Mouse (Mus musculus): Measurements from ENCODE around the gene Amz1.
A peak's percentile ranks its signal among the peaks of the same experiment; 100 is the strongest.

Amz1 gene

GRCm38 (mm10) chr5:140723822-140724221 lies at the start of gene Amz1:
Amz1 (plus strand) TSS chr5:140724127.
- DNase-seq, result no peak

GRCm38 (mm10) chr5:140675079-140675478 lies 48.8 kb upstream of the Amz1 start:
- DNase-seq, result no peak

- DNase-seq, result no peak
These were observed 48.3 kb upstream of the Amz1 start for GRCm38 (mm10) chr5:140675640-140676039.

GRCm38 (mm10) chr5:140677137-140677536 lies 46.8 kb upstream of the Amz1 start:
- no peak for DNase-seq

DNA sequence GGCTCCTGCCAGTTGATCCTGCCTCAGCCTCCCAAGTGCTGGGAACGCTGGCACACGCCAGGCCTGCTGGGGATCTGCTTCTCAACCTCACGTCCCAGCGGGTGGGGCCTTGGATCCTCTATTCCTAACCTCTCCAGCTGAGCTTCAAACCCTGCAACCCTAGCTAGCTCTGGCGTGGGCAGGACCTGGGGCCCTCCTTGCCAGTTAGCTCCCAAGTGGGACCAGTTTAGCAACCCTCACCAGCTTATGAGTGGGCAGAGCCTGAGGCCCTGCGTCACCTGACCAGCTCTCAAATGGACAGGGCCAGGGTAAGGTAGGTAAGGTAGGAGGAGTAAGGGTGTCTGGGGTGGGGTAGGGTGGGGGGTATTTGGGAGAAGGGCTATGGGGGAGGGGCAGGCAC lies 43.9 kb upstream of the Amz1 start:
- no peak for DNase-seq

- DNase-seq, result no peak
These were observed 43.0 kb upstream of the Amz1 start for GRCm38 (mm10) chr5:140680950-140681349.

GRCm38 (mm10) chr5:140682113-140682512 lies 41.8 kb upstream of the Amz1 start:
- DNase-seq, result no peak

- peak; percentile 37 for DNase-seq
These were observed 39.4 kb upstream of the Amz1 start for GRCm38 (mm10) chr5:140684343-140685148.

DNA sequence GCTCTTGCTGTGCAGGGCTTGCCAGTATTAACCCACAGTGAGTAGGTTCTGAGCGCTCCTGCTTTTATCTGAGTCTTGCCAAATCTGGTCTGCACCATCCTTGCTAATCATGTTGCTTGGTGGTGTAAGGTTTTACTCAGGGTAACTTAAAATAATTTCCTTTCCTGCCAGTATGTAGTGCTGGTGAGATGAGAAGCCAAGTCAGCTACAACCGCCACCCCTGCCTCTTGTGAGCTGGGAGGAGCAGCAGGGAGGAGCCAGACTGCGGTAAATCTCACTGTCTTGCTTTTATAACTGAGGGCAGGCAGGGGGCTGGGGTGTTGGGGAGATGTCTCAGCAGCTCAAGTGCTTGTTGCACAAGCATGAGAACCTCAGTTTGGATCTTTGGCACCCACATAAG lies 35.5 kb upstream of the Amz1 start:
- no peak for DNase-seq

GRCm38 (mm10) chr5:140695987-140696386 lies 27.9 kb upstream of the Amz1 start:
- DNase-seq, result no peak

GRCm38 (mm10) chr5:140699776-140700175 lies 24.2 kb upstream of the Amz1 start:
- DNase-seq, result peak; percentile 71

GRCm38 (mm10) chr5:140701661-140702060 lies 22.3 kb upstream of the Amz1 start:
- DNase-seq, result no peak

DNA sequence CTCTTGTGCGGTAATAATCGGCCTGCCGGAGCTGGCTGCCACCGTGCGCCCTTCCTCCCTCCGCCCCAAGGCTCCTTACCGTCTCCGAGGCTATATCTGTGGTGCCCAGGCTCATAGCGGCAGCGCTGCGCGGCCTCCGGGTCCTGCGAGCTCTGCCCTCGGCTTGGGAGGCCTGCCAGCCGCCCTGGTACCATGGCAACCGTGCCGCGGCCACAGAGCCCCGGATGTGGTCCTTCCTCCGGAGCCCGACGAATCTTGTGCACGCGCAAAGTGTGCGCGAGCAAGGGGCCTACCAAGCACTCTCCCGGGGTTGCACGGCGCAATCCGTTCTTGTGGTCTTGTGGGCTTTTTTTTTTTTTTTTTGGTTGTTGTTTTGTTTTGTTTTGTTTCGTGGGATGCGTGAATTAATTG lies 21.8 kb upstream of the Amz1 start, which contains the start of gene Iqce:
Gene Iqce (minus strand): TSS at position 276 of the 411 bp plus-strand sequence.
- DNase-seq, result peak; percentile 96

DNA sequence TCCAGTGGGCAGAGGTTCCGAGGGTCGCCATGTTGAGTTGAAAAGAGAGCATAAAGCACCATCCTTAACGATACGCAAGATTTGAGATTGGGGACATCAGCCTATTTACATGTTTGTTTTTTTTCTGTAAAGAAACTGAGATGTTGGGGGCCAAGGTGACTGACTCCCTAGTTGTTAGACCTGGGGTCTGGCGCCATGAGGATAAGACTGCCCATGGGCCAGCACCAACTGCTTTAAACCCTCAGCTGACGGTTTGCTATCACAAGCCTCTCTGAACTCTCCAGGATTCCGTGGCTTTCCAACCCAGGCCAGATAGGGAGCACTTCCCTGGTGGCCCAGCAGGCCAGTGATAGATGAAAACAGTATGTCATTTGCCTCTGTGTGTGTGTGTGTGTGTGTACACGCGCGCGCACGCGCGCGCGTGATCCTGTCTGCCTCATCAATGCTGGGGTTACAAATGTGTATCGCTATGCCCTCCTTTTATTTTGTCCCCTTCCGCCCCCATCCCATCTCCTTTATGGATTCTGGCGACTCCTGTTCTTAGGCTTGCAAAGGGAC lies 21.2 kb upstream of the Amz1 start:
- DNase-seq, result peak; percentile 15

GRCm38 (mm10) chr5:140703480-140704377 lies 20.2 kb upstream of the Amz1 start:
- DNase-seq, result peak; percentile 28

DNA sequence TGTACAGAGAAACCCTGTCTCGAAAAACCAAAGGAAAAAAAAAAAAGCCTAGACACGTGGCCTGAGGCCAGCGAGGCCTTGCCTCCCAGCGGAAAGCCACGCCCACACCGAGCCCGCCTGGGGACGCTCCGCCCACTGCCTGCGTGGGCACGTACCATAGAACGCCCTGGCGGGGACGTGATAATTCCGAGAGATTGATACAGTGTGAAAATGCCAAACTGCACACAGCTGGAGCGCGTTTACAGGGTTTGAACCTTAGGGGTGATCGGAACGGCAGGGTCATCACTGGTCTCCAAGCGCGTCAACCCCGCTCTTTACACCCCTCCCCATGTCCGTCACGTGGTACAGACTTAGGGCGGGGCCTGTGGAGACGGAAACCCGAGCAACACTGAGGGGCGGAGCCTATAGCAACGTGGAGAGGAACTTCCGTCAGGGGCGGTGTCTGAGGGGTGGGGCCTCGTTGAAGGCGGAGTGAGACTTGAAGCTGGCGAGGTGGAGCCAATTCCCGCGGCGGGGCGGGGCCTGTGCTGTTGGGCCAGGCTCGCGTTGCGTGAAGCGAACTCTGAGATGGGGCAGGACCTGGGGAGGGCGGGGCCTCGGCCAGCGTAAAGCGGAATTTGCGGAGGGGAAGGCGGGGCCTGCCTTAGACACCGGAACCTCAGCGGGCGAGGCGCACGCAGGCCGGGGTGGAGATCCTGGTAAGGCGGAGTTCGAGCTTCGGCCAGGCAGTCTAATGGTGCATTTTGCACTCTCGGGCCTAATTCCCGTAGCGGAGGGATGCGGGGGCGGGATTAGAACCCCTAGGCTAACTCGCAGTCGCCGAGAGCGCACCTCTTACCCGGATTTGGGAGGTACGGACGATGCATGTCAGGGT lies 19.3 kb upstream of the Amz1 start, which contains the start of gene Brat1:
Gene Brat1 (plus strand): TSS at position 634 of the 874 bp plus-strand sequence.
- DNase-seq, result peak; percentile 100

DNA sequence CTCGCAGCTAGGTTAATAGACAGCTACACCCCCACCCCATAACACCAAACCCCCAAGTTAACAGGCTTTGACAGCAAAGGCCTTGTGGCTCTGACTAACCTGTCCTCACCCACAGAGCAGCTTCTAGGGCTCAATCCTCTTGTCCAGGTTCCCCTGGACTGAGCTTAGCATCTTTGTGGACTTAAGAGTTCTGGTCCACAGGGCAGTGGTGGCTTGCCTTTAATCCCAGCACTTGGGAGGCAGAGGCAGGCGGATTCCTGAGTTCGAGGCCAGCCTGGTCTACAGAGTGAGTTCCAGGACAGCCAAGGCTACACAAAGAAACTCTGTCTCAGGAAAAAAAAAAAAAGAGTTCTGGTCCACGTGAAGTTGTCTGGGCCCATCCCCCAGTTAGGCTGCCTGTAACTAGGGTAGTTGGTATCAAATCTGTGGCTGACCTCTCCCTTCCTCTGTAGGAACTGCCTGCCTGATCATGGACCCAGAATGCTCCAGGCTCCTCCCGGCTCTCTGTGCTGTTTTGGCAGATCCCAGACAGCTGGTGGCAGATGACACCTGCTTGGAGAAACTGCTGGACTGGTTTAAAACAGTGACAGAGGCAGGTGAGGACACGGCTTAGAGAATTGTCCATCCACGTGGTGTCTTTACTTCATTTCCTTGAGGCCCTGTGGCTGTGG lies 18.3 kb upstream of the Amz1 start:
- DNase-seq, result peak; percentile 33

- no peak for DNase-seq
These were observed 13.6 kb upstream of the Amz1 start for GRCm38 (mm10) chr5:140710315-140710714.

DNA sequence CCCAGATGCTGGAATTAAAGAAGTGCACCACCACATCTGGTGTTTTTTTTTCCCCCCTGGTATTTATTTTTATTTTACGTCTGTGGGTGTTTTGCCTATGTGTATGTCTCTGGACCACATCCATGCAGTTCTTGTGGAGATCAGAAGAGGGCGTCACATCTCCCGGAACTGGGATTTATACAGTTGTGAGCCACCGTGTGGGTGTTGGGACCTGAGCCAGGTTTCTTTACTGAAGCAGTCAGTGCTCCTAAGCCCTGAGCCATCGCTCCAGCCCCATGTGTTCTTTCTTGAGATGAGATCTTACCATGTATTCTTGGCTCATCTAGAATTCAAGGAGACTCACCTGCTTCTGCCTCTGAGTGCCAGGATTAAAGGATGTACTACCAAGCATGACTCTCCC lies 12.9 kb upstream of the Amz1 start:
- no peak for DNase-seq

- no peak for DNase-seq
These were observed 3.2 kb upstream of the Amz1 start for GRCm38 (mm10) chr5:140720773-140721172.

- no peak for DNase-seq
These were observed 1.8 kb upstream of the Amz1 start for GRCm38 (mm10) chr5:140722121-140722520.
